Mouse (Mus musculus) left cerebral cortex, postnatal 25 days (tissue): ENCODE measurements around the gene Fkbp15. TPM values are rescaled to one million over a fixed set of nuclear protein-coding genes. Genes with fewer than 3 reads are reported as not detected.
A peak's percentile ranks its signal among the peaks of the same experiment; 100 is the strongest.

Experiments used
- DNase-seq, 2 experiments: peaks; one replicate each; pipeline ENCODE4 v3.0.0; 2022; ENCODE audit warnings: low spot score in 2 of 2, mixed read lengths in 1 of 2
- intact Hi-C: fragments of 180-260 bp; cut with DNase I; formaldehyde crosslinking; loops from one replicate; pipeline ENCODE4 v1.15.1; 2025
- total RNA-seq, 2 experiments: library from RNA; stranded (reverse); gene quantifications; 2 replicates each; pipeline ENCODE4 v1.2.3; 2021

Fkbp15 gene
- total RNA-seq, result 10 to 100 TPM; 33.1 to 35.9 TPM

GRCm38 (mm10) chr4:62360088-62360804, at the start of gene Fkbp15, which contains the start of gene Slc31a1:
TSS of gene Fkbp15 (minus strand) at chr4:62360548.
TSS of gene Slc31a1 (plus strand) at chr4:62360727.
- intact Hi-C loops, result loop anchor here (2.0 kb wide), 1 partner anchor 49 kb away; the partner anchor contains the start of genes Cdc26 and Prpf4
- DNase-seq, result peak; percentile 97 to 99

- intact Hi-C loops, result loop anchor here (2.0 to 5.0 kb wide), 2 partner anchors 49 to 108 kb away; partner anchors contain the start of genes Alad, Fkbp15 and Slc31a1
- no peak for DNase-seq
Measured at GRCm38 (mm10) chr4:62409615-62410014, 49.3 kb upstream of the Fkbp15 start.

GRCm38 (mm10) chr4:62408601-62409282, 48.4 kb upstream of the Fkbp15 start, which contains the start of the genes Cdc26 and Prpf4:
TSS of gene Cdc26 (minus strand) at chr4:62408642.
TSS of gene Prpf4 (plus strand) at chr4:62408797.
- intact Hi-C loops, result loop anchor here (2.0 to 5.0 kb wide), 2 partner anchors 48 to 109 kb away; partner anchors contain the start of genes Alad, Fkbp15 and Slc31a1
- peak; percentile 98 to 100 for DNase-seq

GRCm38 (mm10) chr4:62407730-62408582, 47.6 kb upstream of the Fkbp15 start:
- peak; percentile 72 to 73 for DNase-seq
- intact Hi-C loops, result loop anchor here (2.0 to 5.0 kb wide), 2 partner anchors 47 to 109 kb away; partner anchors contain the start of genes Alad, Fkbp15 and Slc31a1

- no peak for DNase-seq
- intact Hi-C loops, result loop anchor here (5.0 kb wide), 1 partner anchor 111 kb away; the partner anchor contains the start of gene Alad
Measured at GRCm38 (mm10) chr4:62406133-62406532, 45.8 kb upstream of the Fkbp15 start.

- intact Hi-C loops, result no loop called here
- peak in 1 of 2 experiments; percentile 63 for DNase-seq
Measured at GRCm38 (mm10) chr4:62398956-62399355, 38.6 kb upstream of the Fkbp15 start.

- intact Hi-C loops, result no loop called here
- DNase-seq, result no peak
Measured at GRCm38 (mm10) chr4:62397616-62398365, 37.4 kb upstream of the Fkbp15 start.

GRCm38 (mm10) chr4:62395806-62396205, 35.5 kb upstream of the Fkbp15 start:
- DNase-seq, result no peak
- intact Hi-C loops, result no loop called here

GRCm38 (mm10) chr4:62393459-62393858, 33.1 kb upstream of the Fkbp15 start:
- no peak for DNase-seq
- intact Hi-C loops, result no loop called here

GRCm38 (mm10) chr4:62391892-62392291, 31.5 kb upstream of the Fkbp15 start:
- intact Hi-C loops, result no loop called here
- no peak for DNase-seq

- intact Hi-C loops, result no loop called here
- no peak for DNase-seq
Measured at GRCm38 (mm10) chr4:62389592-62390512, 29.5 kb upstream of the Fkbp15 start.

- intact Hi-C loops, result no loop called here
- peak in 1 of 2 experiments; percentile 60 for DNase-seq
Measured at GRCm38 (mm10) chr4:62385439-62385838, 25.1 kb upstream of the Fkbp15 start.

- DNase-seq, result no peak
- intact Hi-C loops, result no loop called here
Measured at GRCm38 (mm10) chr4:62384159-62384558, 23.8 kb upstream of the Fkbp15 start.

GRCm38 (mm10) chr4:62383752-62384151, 23.4 kb upstream of the Fkbp15 start:
- DNase-seq, result no peak
- intact Hi-C loops, result no loop called here

- DNase-seq, result no peak
- intact Hi-C loops, result no loop called here
Measured at GRCm38 (mm10) chr4:62383207-62383606, 22.9 kb upstream of the Fkbp15 start.

GRCm38 (mm10) chr4:62379724-62380381, 19.5 kb upstream of the Fkbp15 start:
- intact Hi-C loops, result no loop called here
- no peak for DNase-seq

- no peak for DNase-seq
- intact Hi-C loops, result no loop called here
Measured at GRCm38 (mm10) chr4:62376123-62376522, 15.8 kb upstream of the Fkbp15 start.
